Mouse (Mus musculus) thymus, postnatal 14 days (tissue): ENCODE measurements around the gene Enah.

Source experiments
- DNase-seq: peaks from one replicate; pipeline ENCODE4 v3.0.0; 2021

Gene Enah

DNA sequence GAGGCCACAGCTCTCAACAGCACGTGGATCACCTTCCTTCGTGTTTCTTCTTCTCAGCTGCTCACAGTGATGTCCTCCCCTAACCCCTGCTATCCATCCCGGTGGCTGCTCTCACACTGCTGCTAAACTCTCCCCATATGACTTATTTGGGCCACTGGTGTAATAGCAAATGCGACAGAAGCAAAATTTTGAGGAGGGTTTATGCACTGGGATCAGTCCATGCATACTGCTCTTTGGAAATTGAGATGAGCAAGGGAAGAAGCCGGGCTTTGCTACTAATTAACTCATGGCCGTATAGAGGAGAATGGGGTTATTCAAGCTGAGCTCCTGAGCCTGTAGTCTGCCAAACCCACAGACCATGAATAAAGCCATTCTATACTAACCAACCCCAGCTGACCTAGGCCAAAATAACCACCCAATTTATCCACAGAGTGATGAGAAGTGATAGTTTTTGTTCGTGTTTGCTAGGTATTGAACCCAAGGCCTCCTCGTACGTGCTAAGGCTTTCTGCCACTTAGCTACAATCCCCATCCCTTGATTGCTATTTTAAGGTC is 7.7 kb upstream of the Enah start:
- DNase-seq = no peak

DNA sequence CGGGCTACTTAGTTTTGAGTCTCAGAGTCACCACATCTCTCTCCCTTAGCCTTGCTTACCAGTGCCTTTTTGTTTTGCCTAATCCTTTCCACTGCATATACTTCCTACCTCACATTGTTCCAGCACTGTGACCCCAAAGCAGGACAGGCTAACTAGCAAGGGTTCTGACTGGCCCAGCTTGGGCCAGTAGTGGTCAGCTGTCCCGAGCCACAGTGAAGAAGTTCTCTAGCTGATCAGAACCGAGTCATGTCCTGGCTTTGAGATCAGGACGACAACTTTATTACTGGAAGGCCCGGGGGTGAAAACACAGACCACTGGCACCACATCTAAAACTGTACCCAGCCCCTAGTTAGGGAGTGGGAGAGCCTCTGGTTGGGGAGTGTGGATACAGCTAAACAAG is 7.0 kb upstream of the Enah start:
- no peak for DNase-seq

GRCm38 (mm10) chr1:182026120-182026519 is 6.3 kb upstream of the Enah start:
- no peak for DNase-seq

DNA sequence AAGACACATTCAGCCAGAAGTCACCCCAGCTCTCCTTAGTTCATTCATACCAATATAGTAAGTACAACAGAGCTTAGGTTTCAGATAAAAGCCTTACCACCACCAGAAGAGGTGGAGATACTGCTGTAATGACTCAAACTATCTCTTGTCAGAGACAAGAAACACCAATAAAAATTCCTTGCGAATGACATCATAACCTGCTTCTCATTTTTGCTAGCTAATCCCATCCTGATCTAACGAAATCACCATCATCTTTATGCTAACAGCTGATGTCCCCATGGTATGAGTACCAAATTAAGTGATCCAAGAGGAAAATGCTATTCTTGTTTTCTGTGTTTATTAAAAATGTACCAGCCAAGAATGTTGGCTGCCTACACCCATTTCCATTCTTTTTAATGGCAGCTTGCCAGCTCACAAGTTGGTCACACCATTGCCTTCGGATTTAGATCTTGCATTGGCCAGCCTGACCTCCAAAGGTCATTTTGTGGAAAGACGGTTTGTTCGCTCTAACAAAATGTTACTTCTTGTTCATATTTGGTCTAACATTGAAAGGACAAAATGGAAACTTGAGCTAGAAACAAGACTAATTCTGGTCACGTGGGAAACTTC is 2.0 kb upstream of the Enah start:
- no peak for DNase-seq

GRCm38 (mm10) chr1:182020831-182021460 is 1.2 kb upstream of the Enah start:
- DNase-seq = no peak

- peak; percentile 15 for DNase-seq
These were observed 394 bp downstream of the Enah start for GRCm38 (mm10) chr1:182019266-182019925.

DNA sequence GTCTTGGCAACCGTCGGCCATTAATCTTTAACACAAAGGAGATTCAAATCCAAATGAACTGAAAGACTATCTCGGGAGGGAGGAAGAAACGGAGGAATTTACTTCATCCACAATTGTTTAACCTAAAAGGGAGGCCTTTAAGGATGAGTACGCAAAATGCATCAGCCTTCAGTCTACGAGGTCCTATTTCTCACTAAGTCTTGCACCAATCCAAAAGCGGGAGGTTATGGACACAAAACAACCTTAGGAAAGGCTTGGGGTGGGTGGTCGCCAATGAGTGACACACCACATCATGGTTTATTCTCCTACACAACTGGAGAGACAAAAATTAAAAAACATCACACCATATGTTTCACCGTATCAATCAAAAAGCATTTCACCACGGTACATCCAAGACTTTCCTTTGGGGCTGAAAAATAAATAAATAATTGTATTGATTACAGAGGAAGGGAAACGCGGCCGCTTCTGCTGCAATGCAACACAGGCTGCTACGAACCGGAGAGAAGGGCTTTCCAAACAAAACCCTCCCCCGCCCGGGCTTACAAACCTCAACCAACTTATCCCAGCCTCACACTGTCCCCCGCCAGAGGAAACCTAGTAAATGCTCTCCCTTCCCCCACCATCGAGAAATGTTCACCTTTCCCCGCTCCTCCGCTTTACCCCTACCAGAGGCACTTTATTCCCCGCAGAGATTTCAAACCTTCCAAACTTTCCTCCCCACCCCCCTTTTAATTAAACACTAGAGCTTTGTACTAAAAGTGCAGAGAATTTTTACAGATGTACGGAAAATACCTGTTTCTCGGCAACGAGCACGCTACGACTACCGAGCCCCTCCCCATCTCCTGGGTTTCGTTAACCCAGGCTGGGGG is 1.2 kb downstream of the Enah start:
- DNase-seq = peak; percentile 7

GRCm38 (mm10) chr1:182005831-182006230 is 14.0 kb downstream of the Enah start:
- DNase-seq = no peak

DNA sequence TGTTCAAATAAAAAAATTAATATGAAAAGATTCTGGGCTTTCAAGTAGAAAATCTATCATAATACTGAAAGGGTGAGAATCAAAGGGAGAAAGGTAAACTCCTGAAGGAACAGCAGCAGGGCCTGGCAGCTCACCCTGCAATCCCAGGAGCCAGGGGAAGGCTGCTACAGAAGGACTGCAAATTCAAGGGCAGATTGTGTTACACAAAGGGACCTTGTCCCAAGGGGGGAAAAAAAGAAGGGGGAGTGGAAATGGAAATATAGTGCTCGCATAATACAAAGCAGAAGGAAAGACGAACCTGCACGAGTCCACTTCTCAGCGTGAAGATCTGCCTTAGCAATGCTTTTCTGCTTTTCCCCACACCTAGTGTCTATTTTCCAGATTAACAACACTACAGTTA is 21.1 kb downstream of the Enah start:
- no peak for DNase-seq

DNA sequence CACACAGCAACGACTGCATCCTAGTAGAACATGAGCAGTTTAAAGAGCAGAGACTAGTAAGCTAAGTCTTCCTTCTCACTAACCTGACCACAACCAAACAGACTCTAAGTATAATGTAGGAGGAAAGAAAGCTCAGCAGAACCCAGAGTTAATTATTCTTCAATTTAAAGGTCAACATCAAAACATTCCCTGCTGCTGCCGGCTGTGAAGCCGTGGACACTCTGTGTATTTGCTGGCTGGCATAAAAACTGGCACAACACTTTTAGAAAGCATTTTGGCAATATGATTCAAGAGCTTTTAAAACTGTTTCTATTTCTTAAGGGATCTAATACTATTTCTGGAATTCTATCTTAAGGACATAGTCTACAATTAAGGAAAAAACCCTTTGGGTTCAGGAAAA is 22.0 kb downstream of the Enah start:
- DNase-seq = no peak

DNA sequence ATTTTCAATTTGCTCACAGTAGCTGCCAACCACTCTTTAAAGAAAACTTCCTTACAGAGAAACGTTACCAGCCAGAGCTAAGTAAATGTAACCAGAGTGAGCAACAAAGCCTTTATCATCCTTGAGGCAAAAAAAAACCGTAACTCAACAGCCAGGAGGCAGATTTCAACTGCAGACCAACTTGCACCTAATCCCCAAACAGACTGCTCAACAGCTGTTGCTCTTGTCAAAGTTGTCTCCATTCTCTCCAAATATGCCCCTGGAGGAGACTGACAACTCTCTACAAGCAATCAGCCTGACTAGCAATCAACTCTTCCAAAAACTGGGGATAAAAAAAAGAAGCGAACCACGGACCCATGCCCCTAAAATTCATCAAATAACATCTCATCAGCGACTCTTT is 26.2 kb downstream of the Enah start:
- DNase-seq = no peak

DNA sequence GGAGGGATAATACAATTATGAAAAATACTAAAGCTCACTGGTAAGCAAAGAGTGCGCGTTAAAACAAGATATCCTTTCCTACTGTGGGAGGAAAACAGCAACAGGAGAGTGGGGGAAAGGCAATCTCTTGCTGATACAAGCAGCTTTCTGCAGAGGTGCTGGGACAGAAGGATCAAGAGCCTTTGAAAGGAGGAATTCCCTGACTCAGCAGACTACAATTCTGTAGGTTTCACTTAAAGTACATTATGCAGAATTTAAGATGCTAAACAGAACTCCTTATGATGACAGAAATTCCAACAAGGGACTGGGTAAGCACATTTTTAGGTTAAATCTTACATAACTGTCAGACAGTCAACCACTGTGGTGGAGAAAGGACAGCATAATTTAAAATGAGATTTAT is 31.4 kb downstream of the Enah start:
- DNase-seq = no peak

DNA sequence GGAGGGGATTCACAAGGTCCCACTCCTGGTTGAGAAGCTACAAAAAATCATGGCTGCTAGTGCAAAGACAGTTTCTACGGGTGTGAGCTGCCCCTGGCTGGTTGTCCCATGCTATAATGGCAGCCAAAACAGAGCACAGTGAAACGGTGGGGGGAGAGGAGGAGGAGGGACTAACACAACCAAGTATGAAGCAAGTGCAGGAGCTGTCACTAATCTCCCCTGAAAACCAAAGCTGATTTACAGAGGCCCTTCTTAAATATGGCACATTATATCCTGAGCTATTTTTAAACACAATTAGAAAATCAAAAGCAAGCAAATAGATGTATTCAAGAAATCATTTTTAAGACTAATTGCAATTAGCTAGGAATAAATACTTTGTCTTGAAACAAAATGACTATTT is 32.6 kb downstream of the Enah start:
- DNase-seq = no peak

DNA sequence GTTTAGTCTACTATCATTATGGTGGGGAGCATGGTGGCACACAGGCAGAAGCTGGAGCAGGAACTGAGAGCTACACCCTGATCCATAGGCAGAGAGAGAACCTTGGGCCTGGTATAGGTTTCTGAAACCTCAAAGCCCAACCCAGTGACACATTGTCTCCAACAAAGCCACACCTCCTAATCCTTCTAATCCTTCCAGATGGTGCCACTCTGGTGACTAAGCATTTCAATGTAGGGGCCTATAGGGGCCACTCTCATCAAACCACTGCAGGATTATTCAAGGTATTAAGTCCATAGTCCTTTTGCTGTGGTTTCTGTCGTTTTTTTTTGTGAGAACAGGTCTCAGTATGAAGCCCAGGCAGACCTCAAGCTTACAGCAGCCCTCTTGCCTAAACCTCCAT is 33.9 kb downstream of the Enah start:
- DNase-seq = no peak

DNA sequence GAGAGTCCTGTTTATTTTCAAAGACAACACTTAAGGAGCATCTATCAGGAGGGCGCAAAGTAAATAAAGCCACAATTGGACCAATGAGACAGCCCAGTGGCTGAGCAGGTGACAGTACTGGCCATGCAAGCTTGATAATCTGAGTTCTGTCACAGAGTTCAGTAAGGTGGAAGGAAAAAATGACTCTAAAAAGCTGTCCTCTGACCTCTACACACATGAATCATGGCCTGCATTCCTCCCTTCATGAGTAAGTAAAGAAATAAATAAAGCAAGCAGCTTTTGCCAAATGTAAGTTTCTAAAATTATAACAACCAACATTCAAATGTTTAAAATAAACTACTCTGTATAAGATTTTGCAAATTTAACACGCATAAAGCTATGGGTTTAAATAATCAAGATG is 35.0 kb downstream of the Enah start:
- no peak for DNase-seq

DNA sequence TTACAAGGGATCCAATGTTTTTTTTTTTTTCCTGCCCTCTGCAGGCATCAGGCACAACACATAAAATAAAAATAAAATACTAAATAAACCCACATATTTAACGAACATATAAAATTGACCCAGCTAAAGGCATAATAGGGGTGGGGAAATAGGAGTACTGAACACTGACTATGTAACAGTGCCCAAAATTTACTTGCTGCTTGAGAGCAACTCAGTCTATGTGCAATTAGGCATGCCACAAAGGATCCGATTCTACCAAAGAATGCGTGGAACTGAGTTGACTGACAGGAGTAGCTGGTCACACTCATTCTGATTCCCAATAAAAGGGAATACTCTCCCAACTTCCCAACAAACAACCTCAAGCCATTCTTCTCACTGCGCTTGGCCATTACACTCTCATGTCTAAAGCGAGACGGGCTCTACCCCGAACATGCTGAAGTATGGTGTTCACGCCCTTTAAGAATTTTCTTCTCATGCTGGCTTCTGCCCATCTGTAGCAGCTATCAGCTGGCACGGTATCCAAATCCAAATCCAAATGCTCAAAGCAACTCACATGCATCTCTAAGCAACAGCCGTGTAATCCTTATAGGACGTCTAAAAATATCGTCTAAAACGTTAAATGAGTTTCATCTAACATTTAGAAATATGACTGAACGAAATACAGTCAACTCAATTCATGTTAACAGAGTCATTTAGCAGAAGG is 39.6 kb downstream of the Enah start:
- no peak for DNase-seq

GRCm38 (mm10) chr1:181975510-181975909 is 44.3 kb downstream of the Enah start:
- DNase-seq = no peak

DNA sequence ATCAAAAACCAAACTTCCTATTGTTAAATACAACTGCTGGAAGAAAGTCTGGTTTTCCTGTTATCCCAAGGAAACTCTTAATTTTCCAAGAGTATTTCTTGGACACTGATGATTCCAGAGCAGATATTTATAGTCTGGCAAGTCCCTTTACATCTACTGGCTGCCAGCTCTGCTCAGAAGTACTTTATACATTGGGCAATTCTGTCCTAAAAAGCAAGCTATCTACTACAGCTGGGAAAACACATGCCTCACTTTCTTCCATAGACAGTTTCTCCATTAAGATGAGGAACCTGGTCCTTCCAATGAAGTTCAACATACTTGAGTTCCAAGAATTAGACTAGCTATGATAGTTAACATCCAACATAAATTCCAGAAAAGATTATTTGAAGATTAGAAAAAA is 44.9 kb downstream of the Enah start:
- no peak for DNase-seq

DNA sequence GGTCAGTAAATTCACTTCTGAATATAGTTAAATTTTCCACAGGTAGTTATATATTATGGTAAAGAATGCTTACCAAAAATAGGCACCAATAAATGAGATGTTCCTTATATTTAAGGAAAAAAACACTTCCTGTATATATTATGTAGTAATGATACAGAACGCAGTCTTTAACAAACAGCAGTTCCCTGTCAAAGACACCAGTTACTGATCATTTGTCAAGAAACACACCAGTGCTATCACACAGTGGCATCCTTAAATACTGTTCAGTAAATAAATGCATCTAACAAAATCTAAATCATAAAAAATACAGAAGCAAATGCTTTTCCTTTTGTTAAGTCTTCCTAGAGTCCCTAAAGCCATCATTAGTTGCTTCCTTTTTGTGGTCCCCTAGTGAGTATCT is 54.5 kb downstream of the Enah start:
- no peak for DNase-seq

DNA sequence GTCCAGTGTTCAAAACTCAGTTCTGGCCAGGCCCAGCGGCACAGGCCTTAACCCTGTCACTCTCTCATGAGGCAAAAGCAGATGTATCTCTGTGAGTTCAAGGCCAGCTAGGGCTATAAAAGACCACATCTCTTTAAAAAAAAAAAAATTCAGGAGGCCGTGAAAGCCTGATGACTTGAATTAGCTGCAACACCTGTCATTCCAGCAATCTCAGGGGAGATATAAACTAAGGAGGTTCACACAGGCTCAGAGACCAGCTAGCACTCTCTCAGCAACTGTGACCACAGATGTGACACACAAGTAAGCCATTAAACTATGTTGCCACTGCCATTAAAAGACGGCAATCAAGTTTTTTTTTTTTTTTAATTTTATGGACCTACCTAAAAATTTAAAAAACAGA is 56.0 kb downstream of the Enah start:
- no peak for DNase-seq

GRCm38 (mm10) chr1:181963351-181963750 is 56.4 kb downstream of the Enah start:
- no peak for DNase-seq

DNA sequence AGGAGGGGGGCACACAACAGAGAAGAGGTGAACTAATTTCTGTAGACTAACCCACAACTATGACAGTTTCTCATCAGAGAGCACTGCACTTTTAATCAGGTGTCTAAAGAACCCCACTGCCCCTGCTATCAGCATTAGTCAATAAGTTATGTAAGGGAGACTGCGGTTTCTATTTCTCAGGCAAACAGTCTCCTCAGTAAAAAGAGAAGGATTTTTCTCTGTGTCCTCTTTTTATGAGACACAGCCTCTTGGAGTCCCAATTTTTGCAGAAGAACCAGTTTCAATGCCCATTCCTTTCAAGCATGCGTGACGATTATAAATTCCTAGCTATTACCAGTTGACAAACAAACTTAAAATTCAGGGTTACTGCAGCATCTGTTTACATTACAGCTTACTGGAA is 59.4 kb downstream of the Enah start:
- no peak for DNase-seq

DNA sequence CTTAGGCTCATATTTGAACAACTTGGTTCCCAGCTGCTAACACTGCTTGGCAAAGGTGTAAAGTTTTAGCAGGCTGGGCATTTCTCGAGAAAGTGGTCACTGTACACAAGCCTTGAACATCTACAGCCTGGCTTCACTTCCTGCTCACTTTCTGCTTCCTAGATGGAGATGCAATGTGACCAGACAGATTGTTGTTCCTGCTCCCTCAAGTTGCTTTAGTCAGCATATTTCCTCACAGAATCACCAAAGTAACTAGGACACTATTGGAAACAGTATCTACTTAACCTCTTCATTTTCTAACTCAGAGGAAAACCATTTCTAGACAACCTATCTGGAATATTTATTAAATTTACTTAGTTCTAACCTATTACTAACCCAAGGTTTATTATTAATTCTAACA is 61.4 kb downstream of the Enah start:
- no peak for DNase-seq
